Mouse (Mus musculus): ENCODE data around the gene Rnase11. TPM values are rescaled to one million over a fixed set of nuclear protein-coding genes. Genes with fewer than 3 reads are reported as not detected.
"Not testable (repeated sequence)": the region's sequence is repeated elsewhere in the genome, so short reads cannot be mapped to it uniquely, and the experiment has no call there.

Rnase11 gene
- total RNA-seq, 2 experiments from 2014 or later, result not detected

DNA sequence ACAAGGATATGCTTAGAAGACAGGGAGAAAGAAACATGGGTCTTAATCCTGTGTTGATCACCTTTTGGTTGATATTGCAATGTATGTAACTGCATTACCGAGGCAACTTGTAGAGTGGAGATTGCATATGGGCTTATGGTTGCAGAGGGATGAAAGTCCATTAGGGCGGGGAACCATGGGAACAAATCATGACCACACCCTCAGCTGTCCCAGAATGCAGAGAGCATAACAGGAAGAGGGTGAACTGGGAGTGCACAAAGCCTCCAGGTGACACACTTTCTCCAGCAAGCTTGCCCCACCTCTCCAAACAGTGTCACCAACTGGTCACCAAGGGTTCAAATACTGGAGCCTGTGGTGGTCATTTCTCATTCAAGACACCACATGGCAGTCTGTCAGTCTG, 31.1 kb upstream of the Rnase11 start:
- no peak for DNase-seq

DNA sequence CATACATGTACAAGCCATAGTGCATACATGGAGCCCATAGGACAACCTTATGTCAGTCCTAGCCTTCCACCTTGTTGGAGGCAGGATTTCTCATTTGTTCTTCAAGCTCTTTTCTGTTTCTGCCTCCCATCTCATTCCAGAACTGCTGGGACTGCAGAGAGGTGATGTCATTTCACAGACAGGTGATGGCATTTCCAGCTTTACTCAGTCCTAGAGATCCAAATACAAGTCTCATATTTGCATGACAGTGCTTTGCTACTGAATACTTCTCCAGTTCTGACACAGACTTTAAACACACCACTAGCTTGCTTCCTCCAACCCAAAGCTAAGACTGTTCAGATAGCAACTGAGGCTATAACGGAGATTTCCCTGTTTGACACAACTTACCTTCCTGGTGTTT, 29.2 kb upstream of the Rnase11 start:
- DNase-seq, result no peak

- DNase-seq, result no peak
Observed at GRCm38 (mm10) chr14:51074335-51074734, 24.4 kb upstream of the Rnase11 start, which contains the start of gene Olfr750. Gene Olfr750 (minus strand): TSS chr14:51074435.

DNA sequence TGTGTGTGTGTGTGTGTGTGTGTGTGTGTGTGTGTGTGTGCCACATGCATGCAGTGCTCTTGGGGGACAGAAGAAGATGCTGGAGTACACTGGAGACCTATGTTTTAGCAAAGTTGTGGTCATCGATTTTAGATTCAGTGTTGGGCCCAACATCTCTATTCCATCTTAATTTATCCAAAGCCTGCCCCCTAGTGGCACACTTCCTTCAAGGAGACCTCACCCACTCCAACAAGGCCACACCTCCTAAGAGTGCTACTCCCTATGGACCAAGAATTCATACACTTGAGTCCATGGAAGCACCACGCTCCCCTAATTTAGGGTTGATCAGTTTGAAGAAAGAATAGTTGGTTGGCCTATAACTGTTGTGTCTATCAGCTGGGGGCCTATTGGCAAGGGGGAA, 19.7 kb upstream of the Rnase11 start:
- DNase-seq, result peak; percentile 56

GRCm38 (mm10) chr14:51068956-51069355, 19.0 kb upstream of the Rnase11 start:
- DNase-seq, result no peak

- DNase-seq, result no peak
Observed at GRCm38 (mm10) chr14:51060761-51061160, 10.8 kb upstream of the Rnase11 start.

DNA sequence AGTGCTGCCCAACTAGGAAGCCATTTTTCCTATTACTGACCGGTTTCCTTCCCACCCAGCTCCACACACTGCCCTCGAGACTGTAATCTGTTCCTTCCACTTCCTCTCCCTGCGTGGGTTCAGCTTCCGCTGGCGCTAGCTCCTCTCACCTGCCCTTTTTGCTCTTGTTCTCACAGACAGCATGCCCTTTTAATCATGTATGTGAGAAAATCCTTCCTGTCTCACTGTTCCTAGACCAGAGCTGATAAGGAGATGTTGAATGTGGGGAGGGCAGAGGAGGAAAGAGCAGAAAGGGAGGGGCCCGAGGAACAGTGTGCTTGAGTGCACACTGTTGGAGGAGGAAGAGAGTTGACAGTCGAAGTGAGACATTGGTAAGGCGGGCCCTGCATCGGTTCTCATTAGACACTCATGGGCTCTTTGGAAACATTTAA, 7.5 kb upstream of the Rnase11 start, which contains the start of gene Rnase12:
Rnase12 (minus strand) TSS at position 261 of the 431 bp plus-strand sequence.
- no peak for DNase-seq

GRCm38 (mm10) chr14:51054243-51055237, 4.6 kb upstream of the Rnase11 start:
- DNase-seq, result no peak

- DNase-seq, result no peak
Observed at GRCm38 (mm10) chr14:51053176-51053575, 3.2 kb upstream of the Rnase11 start.

GRCm38 (mm10) chr14:51051941-51052340, 2.0 kb upstream of the Rnase11 start:
- no peak for DNase-seq

DNA sequence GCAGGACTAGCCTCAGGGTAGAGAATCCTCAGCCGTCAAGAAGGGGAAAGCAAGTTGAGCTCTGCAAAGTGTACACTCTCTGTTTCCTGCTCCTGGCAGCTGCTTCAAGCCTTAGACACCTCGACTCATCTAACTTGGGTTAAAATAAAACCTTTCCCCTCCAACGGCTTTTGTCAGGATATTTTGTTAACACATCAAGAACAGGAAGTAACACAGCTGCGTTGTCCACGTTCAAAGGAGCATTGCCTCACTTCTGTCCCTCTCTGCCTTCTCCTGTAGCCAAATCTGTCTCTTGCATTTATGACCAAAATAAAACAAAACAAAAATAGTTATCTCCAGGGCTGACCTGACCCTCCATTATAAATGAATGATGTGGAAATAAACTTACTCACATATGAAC, 2.1 kb downstream of the Rnase11 start:
- DNase-seq, result no peak

- no peak for DNase-seq
Observed at GRCm38 (mm10) chr14:51041769-51042168, 8.2 kb downstream of the Rnase11 start, which contains the start of gene Rnase9. Gene Rnase9 (minus strand): TSS chr14:51041869.

DNA sequence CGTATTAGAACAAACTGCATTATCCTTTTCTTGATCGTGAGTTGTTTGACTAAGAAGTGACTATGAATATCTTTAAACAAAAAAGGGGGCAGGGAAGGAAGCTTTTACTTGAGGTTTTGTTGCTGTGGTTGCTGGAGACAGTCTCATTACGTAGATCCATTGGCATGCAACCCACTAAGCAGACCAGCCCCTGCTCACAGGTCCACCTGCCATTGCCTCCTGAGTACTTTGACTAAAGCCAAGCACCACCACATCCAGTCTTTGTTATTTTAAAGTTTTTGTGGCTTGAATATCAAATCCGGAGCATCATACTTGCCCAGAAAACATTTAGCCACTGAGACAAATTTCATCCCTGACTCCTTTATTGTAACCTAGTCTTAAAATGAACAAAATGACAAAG, 13.7 kb downstream of the Rnase11 start:
- no peak for DNase-seq

- DNase-seq, result no peak
Observed at GRCm38 (mm10) chr14:51035206-51035605, 14.8 kb downstream of the Rnase11 start.

DNA sequence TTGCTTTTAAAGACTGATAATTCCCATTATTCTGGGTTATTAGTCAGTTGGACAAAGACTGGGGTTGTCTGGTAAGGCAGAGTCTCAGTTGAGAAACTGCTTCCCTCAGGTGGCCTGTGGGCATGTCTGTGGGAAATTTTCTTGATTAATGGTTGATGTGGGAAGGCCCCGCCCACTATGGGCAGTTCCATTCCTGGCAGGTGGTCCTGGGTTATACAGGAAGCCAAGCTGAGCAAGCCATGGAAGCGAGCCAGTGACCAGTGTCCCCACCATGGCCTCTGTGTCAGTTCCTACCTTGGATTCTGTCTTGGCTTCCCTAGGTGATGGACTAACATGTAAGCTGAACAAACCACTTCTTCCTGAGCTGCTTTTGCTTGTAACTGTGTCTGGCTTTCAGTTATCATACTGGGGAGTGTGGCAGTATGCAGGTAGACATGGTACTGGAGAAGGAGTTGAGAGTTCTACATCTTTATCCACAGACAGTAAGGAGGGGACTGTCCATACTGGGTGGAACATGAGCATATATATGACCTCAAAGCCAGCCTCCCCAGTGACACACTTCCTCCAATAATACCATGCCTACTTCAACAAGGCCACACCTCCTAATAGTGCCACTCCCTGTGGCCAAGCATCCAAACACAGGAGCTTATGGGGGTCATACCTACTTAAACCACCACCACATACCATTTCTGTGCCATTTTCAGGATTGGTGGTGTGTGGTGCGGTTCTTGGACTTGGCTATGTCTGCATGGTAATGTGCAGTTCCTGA, 22.4 kb downstream of the Rnase11 start:
- no peak for DNase-seq

DNA sequence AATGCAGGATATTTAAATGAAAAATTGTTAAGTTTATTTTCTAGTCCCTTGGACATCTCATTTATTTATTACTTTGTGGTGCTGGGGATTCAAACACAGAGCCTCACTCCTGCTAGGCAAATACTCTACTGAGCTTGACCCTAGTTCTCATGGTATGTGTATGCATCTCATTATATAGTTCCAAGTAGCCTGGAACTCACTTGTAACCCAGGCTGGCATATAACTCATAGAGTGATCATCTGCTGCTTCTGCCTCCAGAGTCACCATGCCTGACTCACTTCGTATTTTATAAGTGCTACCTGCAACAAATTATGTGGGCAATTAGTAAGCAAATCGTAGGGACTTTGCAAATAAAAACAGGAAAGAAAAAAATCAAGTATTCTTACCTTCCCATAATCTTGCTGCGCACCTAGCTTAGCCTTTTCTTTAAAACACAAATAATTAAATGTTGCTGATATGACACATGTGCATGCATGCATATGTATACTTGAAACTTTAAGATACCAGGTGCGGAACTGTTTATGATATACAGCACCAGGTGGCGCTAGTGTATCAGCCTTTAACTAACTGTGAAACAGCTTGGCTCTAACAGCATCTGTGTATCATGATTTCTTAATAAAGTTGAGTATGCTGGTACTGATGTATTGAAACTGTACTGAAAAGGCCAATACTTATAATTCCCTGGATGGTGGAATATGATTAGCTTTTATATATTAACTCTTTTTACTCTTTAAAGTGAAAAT, 23.4 kb downstream of the Rnase11 start:
- peak; percentile 74 for DNase-seq

DNA sequence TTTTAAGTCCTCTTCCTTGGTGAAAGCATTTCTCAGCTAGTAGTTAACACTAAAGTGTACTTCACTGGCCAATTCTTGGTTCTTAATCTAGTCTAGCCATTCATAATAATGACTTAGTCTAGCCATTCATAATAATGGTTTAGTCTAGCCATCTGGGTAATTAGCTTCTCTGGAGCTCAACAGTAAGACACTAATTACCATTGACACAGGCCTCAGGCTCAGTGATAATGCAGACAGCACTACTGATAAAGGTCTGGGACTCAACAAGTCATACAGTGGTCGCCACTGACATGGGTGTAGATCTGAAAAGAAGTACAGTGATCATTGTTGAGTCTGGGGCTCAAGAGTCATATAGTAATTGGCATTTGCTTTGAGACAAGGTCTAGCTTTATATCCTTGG, 25.1 kb downstream of the Rnase11 start:
- no peak for DNase-seq

GRCm38 (mm10) chr14:51023457-51023856, 26.5 kb downstream of the Rnase11 start:
- DNase-seq, result no peak

GRCm38 (mm10) chr14:51017256-51017655, 32.7 kb downstream of the Rnase11 start:
- peak; percentile 29 for DNase-seq

DNA sequence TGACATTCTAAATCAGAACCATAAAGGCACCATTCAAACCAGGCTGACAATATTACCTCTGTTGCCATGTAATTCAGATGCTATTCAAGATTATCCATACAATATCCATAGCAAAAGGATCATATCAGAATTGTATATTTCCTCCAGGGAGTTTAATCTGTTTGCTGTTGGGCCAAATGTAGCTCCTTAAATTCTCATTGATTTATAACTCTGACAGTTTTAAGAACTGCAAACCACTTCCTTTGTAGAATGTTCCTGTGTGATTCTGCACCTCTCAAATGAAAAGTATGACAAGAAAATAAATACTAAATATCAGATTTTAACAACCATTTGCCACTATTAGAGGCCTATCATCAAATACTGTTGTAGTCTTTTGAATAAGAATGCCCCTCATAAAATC, 34.2 kb downstream of the Rnase11 start:
- DNase-seq, result no peak

GRCm38 (mm10) chr14:51014724-51015123, 35.2 kb downstream of the Rnase11 start:
- not testable (repeated sequence) for DNase-seq

DNA sequence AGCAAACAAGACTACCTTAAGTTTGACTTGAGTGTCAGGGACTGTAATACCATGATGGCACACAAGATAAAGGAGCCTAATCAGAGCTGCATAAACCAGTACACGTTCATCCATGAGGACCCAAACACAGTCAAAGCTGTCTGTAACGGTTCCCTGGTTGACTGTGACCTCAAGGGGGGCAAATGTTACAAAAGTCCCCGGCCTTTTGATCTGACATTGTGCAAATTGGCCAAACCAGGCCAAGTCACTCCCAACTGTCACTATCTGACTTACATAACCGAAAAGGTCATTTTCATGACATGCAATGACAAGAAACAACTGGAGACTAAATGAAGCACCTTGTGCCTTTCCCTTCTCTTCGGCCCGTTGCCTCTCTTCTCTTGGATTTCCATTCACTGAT, 40.4 kb downstream of the Rnase11 start:
- peak; percentile 37 for DNase-seq
